Mouse (Mus musculus) heart, embryonic 14.5 days (tissue): Measurements from ENCODE around the gene Degs1. TPM values are rescaled to one million over a fixed set of nuclear protein-coding genes. Genes with fewer than 3 reads are reported as not detected.
A peak's percentile ranks its signal among the peaks of the same experiment; 100 is the strongest.

Experiments
- ATAC-seq: fragments of 200-750 bp; cut with Nextera tagmentation; 2 replicates; pipeline ENCODE4 v1.8.0; 2017; ENCODE audit warnings: low read depth, moderate TSS enrichment; ENCODE audit not compliant: insufficient number of reproducible peaks, insufficient read depth, low FRiP score
- H3K27ac ChIP-seq, 2 experiments: fragments of 200-500 bp in 1 of 2; fragments of 300-500 bp in 1 of 2; sonication (generic) in 1 of 2; replicated peaks in 1 of 2; 2 replicates each; pipeline ENCODE4 v1.5.1; 2012 to 2014; ENCODE audit warnings: low read depth in 2 of 2, low read length in 2 of 2, control low read depth in 1 of 2, mild to moderate bottlenecking in 1 of 2, mixed read lengths in 1 of 2; ENCODE audit not compliant: control insufficient read depth in 1 of 2, insufficient read depth in 1 of 2
- H3K27me3 ChIP-seq: fragments of 300-500 bp; sonication (generic); 2 replicates; pipeline ENCODE4 v1.6.1; 2014; ENCODE audit warnings: mild to moderate bottlenecking, low read length, control low read depth; ENCODE audit not compliant: control insufficient read depth, insufficient read depth
- H3K36me3 ChIP-seq: fragments of 300-500 bp; sonication (generic); 2 replicates; pipeline ENCODE4 v1.6.1; 2014; ENCODE audit warnings: mild to moderate bottlenecking, control low read depth, low read length, mixed read lengths; ENCODE audit not compliant: control insufficient read depth, insufficient read depth
- H3K4me1 ChIP-seq, 2 experiments: fragments of 200-500 bp in 1 of 2; fragments of 300-500 bp in 1 of 2; sonication (generic) in 1 of 2; 2 replicates each; pipeline ENCODE4 v1.6.1; 2012 to 2014; ENCODE audit warnings: low read length in 2 of 2, control low read depth in 1 of 2, mixed read lengths in 1 of 2; ENCODE audit not compliant: control insufficient read depth in 2 of 2, insufficient read depth in 2 of 2
- H3K4me2 ChIP-seq: fragments of 300-500 bp; sonication (generic); 2 replicates; pipeline ENCODE4 v1.6.1; 2014; ENCODE audit warnings: mild to moderate bottlenecking, low read length
- H3K4me3 ChIP-seq, 2 experiments: fragments of 200-500 bp in 1 of 2; fragments of 300-500 bp in 1 of 2; sonication (generic) in 1 of 2; 2 replicates each; pipeline ENCODE4 v1.5.1; 2012 to 2014; ENCODE audit warnings: low read length in 2 of 2, mild to moderate bottlenecking in 2 of 2, control low read depth in 1 of 2, low read depth in 1 of 2, moderate library complexity in 1 of 2; ENCODE audit not compliant: control insufficient read depth in 1 of 2, insufficient read depth in 1 of 2
- H3K9ac ChIP-seq: fragments of 300-500 bp; sonication (generic); 2 replicates; pipeline ENCODE4 v1.6.1; 2014; ENCODE audit warnings: mild to moderate bottlenecking, low read length
- H3K9me3 ChIP-seq: fragments of 300-500 bp; sonication (generic); 2 replicates; pipeline ENCODE4 v1.6.1; 2016; ENCODE audit warnings: low read length, control low read depth; ENCODE audit not compliant: control insufficient read depth
- WGBS: fragments of 180-500 bp; shearing (Covaris S2); extraction: QIAGEN DNeasy Blood & Tissue Kit; methylation state at CpG from one replicate; pipeline ENCODE4 v1.1.7; 2014; 5-methylcytosine and 5-hydroxymethylcytosine counted together
- polyA plus RNA-seq: library from polyadenylated mRNA; unstranded; fragments of >200 nt; fragmentation: Nextera tagmentation; extraction: Ambion mirVana; gene quantifications from 2 replicates; pipeline ENCODE4 v1.2.1, GENCODE M21; 2014

The Degs1 gene
- polyA plus RNA-seq, 1 experiment from 2014 or later = 195 TPM

- Histone ChIP-seq H3K4me3 (peak overlapping the region; percentile 29 to 85), H3K9ac (peak overlapping the region; percentile 94), H3K4me2 (peak overlapping the region; percentile 72), H3K9me3 (no peaks in the 10 kb centered on the region), H3K4me1 (peaks cover 5 to 18% of the 10 kb centered on the region in 2 experiments), H3K36me3 (peaks cover 39% of the 10 kb centered on the region), H3K27ac (peak overlapping the region; percentile 57 to 93; a peak in 3 of 4 replicates), H3K27me3 (no peaks in the 10 kb centered on the region)
- ATAC-seq = no peak
- 22% methylated on average over 11 of the region's 11 CpGs for WGBS
Observed at GRCm38 (mm10) chr1:182280577-182280976, 2.0 kb downstream of the Degs1 start.

- H3K9me3 ChIP-seq = no peaks in the 10 kb centered on the region
- 0 out of 4 replicates have a peak overlapping the region, but pooled peaks of 1 of the 2 experiments have one; percentile 85 for H3K4me3 ChIP-seq
- 0 out of 2 replicates have a peak overlapping the region, but pooled peaks have one; percentile 94 for H3K9ac ChIP-seq
- H3K4me1 ChIP-seq = peaks cover 5 to 21% of the 10 kb centered on the region in 2 experiments
- H3K27me3 ChIP-seq = no peaks in the 10 kb centered on the region
- peak overlapping the region; percentile 57 to 93; a peak in 2 of 4 replicates for H3K27ac ChIP-seq
- peak overlapping the region; percentile 72 for H3K4me2 ChIP-seq
- 73% methylated on average over 6 of the region's 6 CpGs for WGBS
- peaks cover 44% of the 10 kb centered on the region for H3K36me3 ChIP-seq
- ATAC-seq = no peak
Observed at GRCm38 (mm10) chr1:182280046-182280445, 2.6 kb downstream of the Degs1 start.

GRCm38 (mm10) chr1:182279436-182279835, 3.2 kb downstream of the Degs1 start:
- peaks cover 5 to 21% of the 10 kb centered on the region in 2 experiments for H3K4me1 ChIP-seq
- no peak overlapping the region for H3K4me3 ChIP-seq
- H3K36me3 ChIP-seq = peaks cover 50% of the 10 kb centered on the region
- H3K4me2 ChIP-seq = no peak overlapping the region
- H3K27ac ChIP-seq = no peak overlapping the region
- 95% methylated on average over 4 of the region's 4 CpGs for WGBS
- H3K9ac ChIP-seq = no peak overlapping the region
- no peaks in the 10 kb centered on the region for H3K27me3 ChIP-seq
- ATAC-seq = no peak
- H3K9me3 ChIP-seq = no peaks in the 10 kb centered on the region

- H3K9ac ChIP-seq = no peak overlapping the region
- no peak overlapping the region for H3K27ac ChIP-seq
- no peak overlapping the region for H3K4me2 ChIP-seq
- H3K27me3 ChIP-seq = no peaks in the 10 kb centered on the region
- peaks cover 2 to 7% of the 10 kb centered on the region in 2 experiments; a peak in 3 of 4 replicates for H3K4me1 ChIP-seq
- no peak for ATAC-seq
- H3K9me3 ChIP-seq = no peaks in the 10 kb centered on the region
- H3K4me3 ChIP-seq = no peak overlapping the region
- peaks cover 71% of the 10 kb centered on the region for H3K36me3 ChIP-seq
- WGBS = 70% methylated on average over 6 of the region's 6 CpGs
Observed at GRCm38 (mm10) chr1:182275109-182275508, 7.5 kb downstream of the Degs1 start.

- Histone ChIP-seq H3K9me3 (no peaks in the 10 kb centered on the region), H3K4me2 (no peak overlapping the region), H3K27ac (no peak overlapping the region), H3K27me3 (no peaks in the 10 kb centered on the region), H3K36me3 (peaks cover 43% of the 10 kb centered on the region), H3K9ac (no peak overlapping the region), H3K4me1 (peaks cover 3 to 4% of the 10 kb centered on the region in 2 experiments; a peak in 2 of 4 replicates), H3K4me3 (no peak overlapping the region)
- 77% methylated on average over 5 of the region's 5 CpGs for WGBS
- ATAC-seq = no peak
Observed at GRCm38 (mm10) chr1:182271632-182272031, 11.0 kb downstream of the Degs1 start.

GRCm38 (mm10) chr1:182271130-182271529, 11.5 kb downstream of the Degs1 start:
- no peaks in the 10 kb centered on the region for H3K27me3 ChIP-seq
- H3K9ac ChIP-seq = no peak overlapping the region
- H3K4me1 ChIP-seq = peaks cover 4% of the 10 kb centered on the region in 2 experiments; a peak in 3 of 4 replicates
- H3K9me3 ChIP-seq = no peaks in the 10 kb centered on the region
- ATAC-seq = no peak
- H3K4me2 ChIP-seq = no peak overlapping the region
- WGBS = 75% methylated on average over 5 of the region's 5 CpGs
- H3K36me3 ChIP-seq = peaks cover 38% of the 10 kb centered on the region
- no peak overlapping the region for H3K4me3 ChIP-seq
- no peak overlapping the region for H3K27ac ChIP-seq

GRCm38 (mm10) chr1:182268317-182268716, 14.3 kb downstream of the Degs1 start:
- H3K4me2 ChIP-seq = no peak overlapping the region
- no peak overlapping the region for H3K4me3 ChIP-seq
- ATAC-seq = no peak
- no peaks in the 10 kb centered on the region for H3K9me3 ChIP-seq
- no peaks in the 10 kb centered on the region for H3K27me3 ChIP-seq
- 69% methylated on average over 4 of the region's 4 CpGs for WGBS
- H3K36me3 ChIP-seq = peaks cover 10% of the 10 kb centered on the region
- peaks cover 0 to 4% of the 10 kb centered on the region in 2 experiments; a peak in 2 of 4 replicates for H3K4me1 ChIP-seq
- no peak overlapping the region for H3K27ac ChIP-seq
- H3K9ac ChIP-seq = no peak overlapping the region

- H3K27ac ChIP-seq = no peak overlapping the region
- WGBS = 71% methylated on average over 11 of the region's 11 CpGs
- H3K9ac ChIP-seq = no peak overlapping the region
- H3K4me3 ChIP-seq = no peak overlapping the region
- H3K4me2 ChIP-seq = no peak overlapping the region
- ATAC-seq = no peak
- H3K36me3 ChIP-seq = no peaks in the 10 kb centered on the region
- H3K27me3 ChIP-seq = no peaks in the 10 kb centered on the region
- peaks cover 0 to 4% of the 10 kb centered on the region in 2 experiments; a peak in 2 of 4 replicates for H3K4me1 ChIP-seq
- no peaks in the 10 kb centered on the region for H3K9me3 ChIP-seq
Observed at GRCm38 (mm10) chr1:182266028-182266525, 16.5 kb downstream of the Degs1 start.
